Mouse (Mus musculus): ENCODE measurements around the gene Ssh2. TPM values are rescaled to one million over a fixed set of nuclear protein-coding genes. Genes with fewer than 3 reads are reported as not detected.

Ssh2 gene
- 19.5 and 28.5 TPM in 2 replicates for polyA plus RNA-seq (2012; rRNA removed)

GRCm38 (mm10) chr11:77215951-77216760 lies at the start of gene Ssh2:
Gene Ssh2 (plus strand): TSS chr11:77216287.
- peak; percentile 92 for TF ChIP-seq POLR2A (IDR thresholded peaks at IDR 0.05; ENCODE audit: borderline replicate concordance, extremely low read depth, insufficient read depth, insufficient read length, poor library complexity, severe bottlenecking)
- TF ChIP-seq CTCF (IDR thresholded peaks at IDR 0.05; ENCODE audit: borderline replicate concordance, extremely low read depth, insufficient read depth, insufficient read length): no peak
- peak; percentile 96 for DNase-seq (ENCODE audit: low read depth)

- DNase-seq (ENCODE audit: low read depth): no peak
- TF ChIP-seq CTCF (IDR thresholded peaks at IDR 0.05; ENCODE audit: borderline replicate concordance, extremely low read depth, insufficient read depth, insufficient read length): no peak
- TF ChIP-seq POLR2A (IDR thresholded peaks at IDR 0.05; ENCODE audit: borderline replicate concordance, extremely low read depth, insufficient read depth, insufficient read length, poor library complexity, severe bottlenecking): no peak
Observed at GRCm38 (mm10) chr11:77173731-77174130, 42.4 kb upstream of the Ssh2 start.

GRCm38 (mm10) chr11:77174531-77174930 lies 41.6 kb upstream of the Ssh2 start:
- no peak for TF ChIP-seq POLR2A (IDR thresholded peaks at IDR 0.05; ENCODE audit: borderline replicate concordance, extremely low read depth, insufficient read depth, insufficient read length, poor library complexity, severe bottlenecking)
- TF ChIP-seq CTCF (IDR thresholded peaks at IDR 0.05; ENCODE audit: borderline replicate concordance, extremely low read depth, insufficient read depth, insufficient read length): no peak
- DNase-seq (ENCODE audit: low read depth): peak; percentile 19

GRCm38 (mm10) chr11:77179771-77180170 lies 36.3 kb upstream of the Ssh2 start:
- TF ChIP-seq CTCF (IDR thresholded peaks at IDR 0.05; ENCODE audit: borderline replicate concordance, extremely low read depth, insufficient read depth, insufficient read length) (no peak), POLR2A (IDR thresholded peaks at IDR 0.05; ENCODE audit: borderline replicate concordance, extremely low read depth, insufficient read depth, insufficient read length, poor library complexity, severe bottlenecking) (no peak)
- DNase-seq (ENCODE audit: low read depth): no peak

- TF ChIP-seq CTCF (IDR thresholded peaks at IDR 0.05; ENCODE audit: borderline replicate concordance, extremely low read depth, insufficient read depth, insufficient read length) (no peak), POLR2A (IDR thresholded peaks at IDR 0.05; ENCODE audit: borderline replicate concordance, extremely low read depth, insufficient read depth, insufficient read length, poor library complexity, severe bottlenecking) (no peak)
- peak; percentile 91 for DNase-seq (ENCODE audit: low read depth)
Observed at GRCm38 (mm10) chr11:77180886-77181285, 35.2 kb upstream of the Ssh2 start.

- no peak for DNase-seq (ENCODE audit: low read depth)
- no peak for TF ChIP-seq CTCF (IDR thresholded peaks at IDR 0.05; ENCODE audit: borderline replicate concordance, extremely low read depth, insufficient read depth, insufficient read length)
- no peak for TF ChIP-seq POLR2A (IDR thresholded peaks at IDR 0.05; ENCODE audit: borderline replicate concordance, extremely low read depth, insufficient read depth, insufficient read length, poor library complexity, severe bottlenecking)
Observed at GRCm38 (mm10) chr11:77181528-77181927, 34.6 kb upstream of the Ssh2 start.

GRCm38 (mm10) chr11:77182041-77182440 lies 34.0 kb upstream of the Ssh2 start:
- peak; percentile 1 for DNase-seq (ENCODE audit: low read depth)
- TF ChIP-seq POLR2A (IDR thresholded peaks at IDR 0.05; ENCODE audit: borderline replicate concordance, extremely low read depth, insufficient read depth, insufficient read length, poor library complexity, severe bottlenecking) (no peak), CTCF (IDR thresholded peaks at IDR 0.05; ENCODE audit: borderline replicate concordance, extremely low read depth, insufficient read depth, insufficient read length) (no peak)

GRCm38 (mm10) chr11:77182616-77183015 lies 33.5 kb upstream of the Ssh2 start:
- DNase-seq (ENCODE audit: low read depth): peak; percentile 87
- TF ChIP-seq POLR2A (IDR thresholded peaks at IDR 0.05; ENCODE audit: borderline replicate concordance, extremely low read depth, insufficient read depth, insufficient read length, poor library complexity, severe bottlenecking): no peak
- TF ChIP-seq CTCF (IDR thresholded peaks at IDR 0.05; ENCODE audit: borderline replicate concordance, extremely low read depth, insufficient read depth, insufficient read length): no peak

GRCm38 (mm10) chr11:77184926-77185325 lies 31.2 kb upstream of the Ssh2 start:
- peak; percentile 27 for DNase-seq (ENCODE audit: low read depth)
- TF ChIP-seq CTCF (IDR thresholded peaks at IDR 0.05; ENCODE audit: borderline replicate concordance, extremely low read depth, insufficient read depth, insufficient read length): no peak
- no peak for TF ChIP-seq POLR2A (IDR thresholded peaks at IDR 0.05; ENCODE audit: borderline replicate concordance, extremely low read depth, insufficient read depth, insufficient read length, poor library complexity, severe bottlenecking)

- DNase-seq (ENCODE audit: low read depth): no peak
- TF ChIP-seq CTCF (IDR thresholded peaks at IDR 0.05; ENCODE audit: borderline replicate concordance, extremely low read depth, insufficient read depth, insufficient read length) (no peak), POLR2A (IDR thresholded peaks at IDR 0.05; ENCODE audit: borderline replicate concordance, extremely low read depth, insufficient read depth, insufficient read length, poor library complexity, severe bottlenecking) (no peak)
Observed at GRCm38 (mm10) chr11:77188868-77189267, 27.2 kb upstream of the Ssh2 start, which contains the start of gene Efcab5. Gene Efcab5 (minus strand): TSS chr11:77188968.

GRCm38 (mm10) chr11:77193410-77193809 lies 22.7 kb upstream of the Ssh2 start:
- no peak for DNase-seq (ENCODE audit: low read depth)
- TF ChIP-seq CTCF (IDR thresholded peaks at IDR 0.05; ENCODE audit: borderline replicate concordance, extremely low read depth, insufficient read depth, insufficient read length) (no peak), POLR2A (IDR thresholded peaks at IDR 0.05; ENCODE audit: borderline replicate concordance, extremely low read depth, insufficient read depth, insufficient read length, poor library complexity, severe bottlenecking) (no peak)

Data from brain, embryonic 14.5 days (tissue).